Mouse (Mus musculus): ENCODE measurements around the gene Cfap61.

DNA sequence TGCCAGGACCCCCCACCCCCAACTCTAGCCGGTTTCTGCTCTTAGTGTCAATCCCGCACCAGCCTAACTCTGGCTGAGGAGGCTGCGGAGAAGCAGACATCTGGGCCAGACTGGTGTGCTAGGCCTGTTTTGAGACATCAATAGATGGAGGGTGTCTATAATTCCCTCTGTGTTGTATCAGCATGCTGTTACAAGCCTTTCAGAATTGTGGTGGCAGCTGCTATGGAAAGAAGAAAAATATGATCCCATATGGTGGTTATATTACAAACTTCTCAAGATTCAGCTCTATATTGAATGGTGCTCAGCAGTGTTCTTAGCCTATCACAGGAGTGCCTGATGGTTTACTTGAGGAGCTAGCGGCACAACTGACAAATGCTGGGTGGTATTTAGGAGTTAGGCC lies 116.8 kb downstream of the Cfap61 start:
- TF ChIP-seq CTCF (conservative IDR thresholded peaks at IDR 0.05; ENCODE audit: low read length) (no peak), NANOG (IDR thresholded peaks at IDR 0.05; ENCODE audit: borderline replicate concordance, low read length) (no peak), POU5F1 (IDR thresholded peaks at IDR 0.05; ENCODE audit: borderline replicate concordance, low read length) (no peak)

All from E14TG2a.4 (cell line).